Mouse (Mus musculus) embryonic fibroblast, embryonic 13.5 days (primary cell): ENCODE data around the gene Bcar3.

Experiments used
- CTCF ChIP-seq: IDR thresholded peaks from 2 replicates; pipeline ENCODE4 v1.5.1; 2011; ENCODE audit warnings: mild to moderate bottlenecking, control low read depth, low read length, moderate library complexity, borderline replicate concordance; ENCODE audit not compliant: insufficient read depth
- POLR2A ChIP-seq: IDR thresholded peaks from 2 replicates; pipeline ENCODE4 v1.6.1; 2011; ENCODE audit warnings: low read depth, mild to moderate bottlenecking, control low read depth, low read length, moderate library complexity

- TF ChIP-seq POLR2A (no peak), CTCF (no peak)
These were observed 227.4 kb downstream of the Bcar3 start for GRCm38 (mm10) chr3:122521294-122521693.
